Mouse (Mus musculus): Measurements from ENCODE around the gene Umad1. TPM values are rescaled to one million over a fixed set of nuclear protein-coding genes. Genes with fewer than 3 reads are reported as not detected.

Umad1 gene
- 9.8 to 17.1 TPM (median 12.5 TPM) in 4 replicates for total RNA-seq (2023; ENCODE audit: inconsistent age)

DNA sequence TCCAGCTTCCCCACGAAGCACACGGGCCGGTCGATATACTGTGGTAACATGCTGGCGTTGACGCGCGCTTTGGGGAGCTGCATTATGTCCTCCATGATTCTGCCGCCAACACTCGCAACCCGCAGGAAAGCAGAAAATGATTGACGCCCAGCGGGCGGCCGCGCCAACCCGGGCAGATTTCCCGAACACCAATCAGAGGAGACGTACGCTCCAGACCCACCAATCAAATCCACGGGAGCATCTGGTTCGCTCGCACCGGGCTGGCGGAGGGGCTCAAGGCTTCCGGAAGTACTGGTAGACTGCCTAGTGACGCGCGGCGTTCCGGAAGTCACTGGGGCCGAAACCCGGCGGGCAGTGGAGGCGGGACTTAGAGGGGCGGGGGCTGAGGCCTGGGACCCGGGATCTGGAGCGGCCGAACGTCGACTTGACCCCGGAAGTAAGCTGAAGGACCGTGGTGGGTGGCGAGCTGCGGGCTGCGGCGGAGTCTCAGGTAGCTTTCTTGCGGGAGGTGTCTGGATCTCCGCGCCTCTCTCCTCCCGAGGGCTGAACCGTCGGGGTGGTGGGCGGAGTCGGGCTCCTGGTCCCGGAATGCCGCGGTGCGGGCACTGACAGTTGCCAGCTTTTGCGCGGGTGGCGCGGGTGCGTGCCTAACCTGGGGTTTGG, at the start of gene Umad1, which contains the start of the genes Rpa3 and Gm45062:
Gene Umad1 (plus strand): TSS at position 285 of the 663 bp plus-strand sequence.
Gene Rpa3 (minus strand): TSS at position 170 of the 663 bp plus-strand sequence.
Gene Gm45062 (plus strand): TSS at position 447 of the 663 bp plus-strand sequence.

Other genes with a start within 250 kb of the Umad1 start
- not detected in 4 replicates for gene Col28a1, start 66.7 kb upstream of the Umad1 start, total RNA-seq (2023; ENCODE audit: inconsistent age)
- gene Mios, start 50.1 kb upstream of the Umad1 start, total RNA-seq (2023; ENCODE audit: inconsistent age) = 19.5 to 24.5 TPM (median 21.6 TPM) in 4 replicates
- gene Rpa3, start 115 bp upstream of the Umad1 start, total RNA-seq (2023; ENCODE audit: inconsistent age) = 17.2 to 23.8 TPM (median 20.4 TPM) in 4 replicates
- gene Gm45062, start 162 bp downstream of the Umad1 start, total RNA-seq (2023; ENCODE audit: inconsistent age) = not detected in 4 replicates